Mouse (Mus musculus) neural tube, embryonic 12.5 days (tissue): ENCODE measurements at regions not wholly inside any gene's neighbourhood (a gene's known extent, or its start where the extent isn't known, plus 50 kb on each side); places are given as distances from the start of the nearest gene placed in this dataset.
"Not testable (repeated sequence)": the region's sequence is repeated elsewhere in the genome, so short reads cannot be mapped to it uniquely, and the experiment has no call there.

Source experiments
- ATAC-seq: fragments of 200-750 bp; cut with Nextera tagmentation; 2 replicates; pipeline ENCODE4 v1.8.0; 2017; ENCODE audit warnings: low read depth, mild to moderate bottlenecking, moderate TSS enrichment, moderate library complexity; ENCODE audit not compliant: low FRiP score
- H3K27ac ChIP-seq: fragments of 300-500 bp; sonication (generic); 2 replicates; pipeline ENCODE4 v1.5.1; 2016
- H3K27me3 ChIP-seq: fragments of 300-500 bp; sonication (generic); replicated peaks from 2 replicates; pipeline ENCODE4 v1.6.1; 2016; ENCODE audit warnings: mild to moderate bottlenecking
- H3K36me3 ChIP-seq: fragments of 300-500 bp; sonication (generic); 2 replicates; pipeline ENCODE4 v1.6.1; 2016; ENCODE audit warnings: mild to moderate bottlenecking
- H3K4me1 ChIP-seq: fragments of 300-500 bp; sonication (generic); 2 replicates; pipeline ENCODE4 v1.6.1; 2016
- H3K4me2 ChIP-seq: fragments of 300-500 bp; sonication (generic); replicated peaks from 2 replicates; pipeline ENCODE4 v1.6.1; 2016; ENCODE audit warnings: mild to moderate bottlenecking
- H3K4me3 ChIP-seq: fragments of 300-500 bp; sonication (generic); 2 replicates; pipeline ENCODE4 v1.5.1; 2016
- H3K9ac ChIP-seq: fragments of 300-500 bp; sonication (generic); 2 replicates; pipeline ENCODE4 v1.6.1; 2016; ENCODE audit warnings: mild to moderate bottlenecking
- H3K9me3 ChIP-seq: fragments of 300-500 bp; sonication (generic); 2 replicates; pipeline ENCODE4 v1.6.1; 2016; ENCODE audit warnings: mild to moderate bottlenecking
- WGBS: fragments of 180-500 bp; shearing (Covaris S2); methylation state at CpG from one replicate; pipeline ENCODE4 v1.1.7; 2016; 5-methylcytosine and 5-hydroxymethylcytosine counted together

GRCm38 (mm10) chr10:111594651-111595050 is 88.6 kb downstream of the Phlda1 start:
- WGBS, result 89% methylated on average over 10 of the region's 10 CpGs
- H3K27ac ChIP-seq, result no peak overlapping the region

GRCm38 (mm10) chr10:111595513-111595995 is 89.5 kb downstream of the Phlda1 start:
- Histone ChIP-seq H3K27me3 (no peaks in the 10 kb centered on the region), H3K27ac (no peak overlapping the region), H3K4me1 (0 out of 2 replicates have a peak, but pooled peaks cover 3% of the 10 kb centered on the region), H3K9me3 (no peaks in the 10 kb centered on the region), H3K36me3 (no peaks in the 10 kb centered on the region), H3K9ac (no peak overlapping the region), H3K4me3 (no peak overlapping the region), H3K4me2 (no peak overlapping the region)
- 71% methylated on average over 8 of the region's 8 CpGs for WGBS
- ATAC-seq, result peak; percentile 56; the same call in 1 of the 2 replicates

More at GRCm38 (mm10) chr10:111594651-111595050, 88.6 kb downstream of the Phlda1 start:
- Histone ChIP-seq H3K9me3 (no peaks in the 10 kb centered on the region), H3K4me3 (no peak overlapping the region), H3K4me2 (no peak overlapping the region), H3K9ac (no peak overlapping the region), H3K36me3 (no peaks in the 10 kb centered on the region), H3K4me1 (no peaks in the 10 kb centered on the region), H3K27me3 (no peaks in the 10 kb centered on the region)
- no peak for ATAC-seq

GRCm38 (mm10) chr10:111598650-111599049 is 92.6 kb downstream of the Phlda1 start:
- no peaks in the 10 kb centered on the region for H3K27me3 ChIP-seq
- H3K9ac ChIP-seq, result no peak overlapping the region
- 85% methylated on average over 5 of the region's 5 CpGs for WGBS
- ATAC-seq, result no peak
- H3K4me1 ChIP-seq, result peaks cover 8% of the 10 kb centered on the region; the same call in 1 of the 2 replicates
- no peaks in the 10 kb centered on the region for H3K9me3 ChIP-seq
- H3K27ac ChIP-seq, result no peak overlapping the region
- H3K4me2 ChIP-seq, result no peak overlapping the region
- no peaks in the 10 kb centered on the region for H3K36me3 ChIP-seq
- H3K4me3 ChIP-seq, result no peak overlapping the region

- Histone ChIP-seq H3K27ac (no peak overlapping the region), H3K4me1 (peaks cover 8% of the 10 kb centered on the region; the same call in 1 of the 2 replicates), H3K36me3 (no peaks in the 10 kb centered on the region), H3K4me3 (no peak overlapping the region), H3K4me2 (no peak overlapping the region), H3K27me3 (no peaks in the 10 kb centered on the region), H3K9ac (no peak overlapping the region), H3K9me3 (no peaks in the 10 kb centered on the region)
- no peak for ATAC-seq
- 76% methylated on average over 10 of the region's 10 CpGs for WGBS
Measured at GRCm38 (mm10) chr10:111599297-111600250, 93.5 kb downstream of the Phlda1 start.

- H3K27ac ChIP-seq, result no peak overlapping the region
- H3K9me3 ChIP-seq, result no peaks in the 10 kb centered on the region
- H3K4me3 ChIP-seq, result no peak overlapping the region
- no peak for ATAC-seq
- H3K4me1 ChIP-seq, result peaks cover 8% of the 10 kb centered on the region; the same call in 1 of the 2 replicates
- no peaks in the 10 kb centered on the region for H3K36me3 ChIP-seq
- H3K9ac ChIP-seq, result no peak overlapping the region
- H3K4me2 ChIP-seq, result no peak overlapping the region
- H3K27me3 ChIP-seq, result no peaks in the 10 kb centered on the region
- 73% methylated on average over 2 of the region's 2 CpGs for WGBS
Measured at GRCm38 (mm10) chr10:111600251-111600620, 94.2 kb downstream of the Phlda1 start.

- no peak overlapping the region for H3K4me3 ChIP-seq
- 31% methylated on average over 2 of the region's 2 CpGs for WGBS
- no peaks in the 10 kb centered on the region for H3K9me3 ChIP-seq
- H3K36me3 ChIP-seq, result no peaks in the 10 kb centered on the region
- no peaks in the 10 kb centered on the region for H3K27me3 ChIP-seq
- peaks cover 8% of the 10 kb centered on the region; the same call in 1 of the 2 replicates for H3K4me1 ChIP-seq
- H3K9ac ChIP-seq, result no peak overlapping the region
- H3K4me2 ChIP-seq, result no peak overlapping the region
- no peak for ATAC-seq
- no peak overlapping the region for H3K27ac ChIP-seq
Measured at GRCm38 (mm10) chr10:111600677-111601099, 94.6 kb downstream of the Phlda1 start.

- Histone ChIP-seq H3K4me3 (no peak overlapping the region), H3K27me3 (no peaks in the 10 kb centered on the region), H3K9ac (no peak overlapping the region), H3K27ac (no peak overlapping the region), H3K4me1 (peaks cover 8% of the 10 kb centered on the region; the same call in 1 of the 2 replicates), H3K9me3 (no peaks in the 10 kb centered on the region), H3K36me3 (no peaks in the 10 kb centered on the region), H3K4me2 (no peak overlapping the region)
- 90% methylated on average over 1 of the region's 1 CpGs for WGBS
- ATAC-seq, result no peak
Measured at GRCm38 (mm10) chr10:111603166-111603565, 97.1 kb downstream of the Phlda1 start.

GRCm38 (mm10) chr10:111607381-111607780 is 101.3 kb downstream of the Phlda1 start:
- H3K27me3 ChIP-seq, H3K36me3 ChIP-seq, H3K4me3 ChIP-seq, H3K9ac ChIP-seq, H3K27ac ChIP-seq, H3K9me3 ChIP-seq, H3K4me2 ChIP-seq, H3K4me1 ChIP-seq, ATAC-seq: not testable (repeated sequence)
- WGBS, result 93% methylated on average over 2 of the region's 2 CpGs

GRCm38 (mm10) chr10:111608385-111609093 is 102.5 kb downstream of the Phlda1 start:
- H3K36me3 ChIP-seq, result no peaks in the 10 kb centered on the region
- no peak overlapping the region for H3K9ac ChIP-seq
- no peak overlapping the region for H3K27ac ChIP-seq
- no peak overlapping the region for H3K4me3 ChIP-seq
- H3K27me3 ChIP-seq, result no peaks in the 10 kb centered on the region
- 73% methylated on average over 9 of the region's 9 CpGs for WGBS
- H3K9me3 ChIP-seq, result no peaks in the 10 kb centered on the region
- no peaks in the 10 kb centered on the region for H3K4me1 ChIP-seq
- ATAC-seq, result no peak
- H3K4me2 ChIP-seq, result no peak overlapping the region

- 93% methylated on average over 2 of the region's 2 CpGs for WGBS
Measured at GRCm38 (mm10) chr10:111609889-111610288, 103.8 kb downstream of the Phlda1 start.

GRCm38 (mm10) chr10:111619627-111620270 is 113.7 kb downstream of the Phlda1 start:
- ATAC-seq, result no peak
- no peak overlapping the region for H3K4me3 ChIP-seq
- 86% methylated on average over 11 of the region's 11 CpGs for WGBS
- no peaks in the 10 kb centered on the region for H3K27me3 ChIP-seq
- H3K9ac ChIP-seq, result no peak overlapping the region
- no peaks in the 10 kb centered on the region for H3K36me3 ChIP-seq
- no peak overlapping the region for H3K27ac ChIP-seq
- H3K4me1 ChIP-seq, result no peaks in the 10 kb centered on the region
- H3K4me2 ChIP-seq, result no peak overlapping the region
- no peaks in the 10 kb centered on the region for H3K9me3 ChIP-seq

More at GRCm38 (mm10) chr10:111609889-111610288, 103.8 kb downstream of the Phlda1 start:
- no peak for ATAC-seq
- Histone ChIP-seq H3K9me3 (no peaks in the 10 kb centered on the region), H3K36me3 (no peaks in the 10 kb centered on the region), H3K27me3 (no peaks in the 10 kb centered on the region), H3K27ac (no peak overlapping the region), H3K4me3 (no peak overlapping the region), H3K9ac (no peak overlapping the region), H3K4me2 (no peak overlapping the region), H3K4me1 (no peaks in the 10 kb centered on the region)
